Mouse (Mus musculus) layer of hippocampus, adult 2 months (tissue): ENCODE measurements at regions not wholly inside any gene's neighbourhood (a gene's known extent, or its start where the extent isn't known, plus 50 kb on each side); places are given as distances from the start of the nearest gene placed in this dataset.
"Not testable (repeated sequence)": the region's sequence is repeated elsewhere in the genome, so short reads cannot be mapped to it uniquely, and the experiment has no call there.

Source experiments
- DNase-seq, 2 experiments: peaks; one replicate each; pipeline ENCODE4 v3.0.0; 2022; ENCODE audit warnings: low spot score in 2 of 2
- H3K27ac ChIP-seq: fragments of 200-600 bp; 2 replicates; pipeline ENCODE4 v1.8.1; 2022
- H3K4me3 ChIP-seq: fragments of 200-600 bp; 2 replicates; pipeline ENCODE4 v1.8.1; 2022; ENCODE audit warnings: mild to moderate bottlenecking
- CTCF ChIP-seq: fragments of 200-600 bp; conservative IDR thresholded peaks from 2 replicates; pipeline ENCODE4 v1.8.1; 2022; ENCODE audit warnings: antibody characterized with exemption, mild to moderate bottlenecking, moderate library complexity

DNA sequence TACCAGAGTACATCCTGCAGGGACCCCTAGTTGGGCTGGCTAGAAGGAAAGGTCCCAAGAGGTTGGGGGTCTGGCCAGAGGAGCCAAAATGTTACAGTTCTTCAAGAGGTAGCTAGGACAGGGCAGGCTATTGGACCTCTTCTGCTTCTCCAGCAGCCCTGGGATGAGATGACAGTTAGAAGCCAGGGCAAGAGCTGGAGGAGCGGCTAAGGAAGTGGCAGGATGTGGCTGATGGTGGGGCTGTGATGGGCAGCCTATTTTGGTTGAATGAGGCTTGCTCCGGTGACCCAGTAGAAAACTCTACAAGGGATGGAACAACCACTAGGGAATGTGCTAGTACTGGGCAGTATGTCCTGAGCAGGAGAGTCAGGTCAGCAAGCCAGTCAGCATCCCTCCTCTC, 82.8 kb downstream of the Ddx11 start:
- DNase-seq: no peak
- no peak for TF ChIP-seq CTCF
- Histone ChIP-seq H3K27ac (no peak overlapping the region), H3K4me3 (no peak overlapping the region)

DNA sequence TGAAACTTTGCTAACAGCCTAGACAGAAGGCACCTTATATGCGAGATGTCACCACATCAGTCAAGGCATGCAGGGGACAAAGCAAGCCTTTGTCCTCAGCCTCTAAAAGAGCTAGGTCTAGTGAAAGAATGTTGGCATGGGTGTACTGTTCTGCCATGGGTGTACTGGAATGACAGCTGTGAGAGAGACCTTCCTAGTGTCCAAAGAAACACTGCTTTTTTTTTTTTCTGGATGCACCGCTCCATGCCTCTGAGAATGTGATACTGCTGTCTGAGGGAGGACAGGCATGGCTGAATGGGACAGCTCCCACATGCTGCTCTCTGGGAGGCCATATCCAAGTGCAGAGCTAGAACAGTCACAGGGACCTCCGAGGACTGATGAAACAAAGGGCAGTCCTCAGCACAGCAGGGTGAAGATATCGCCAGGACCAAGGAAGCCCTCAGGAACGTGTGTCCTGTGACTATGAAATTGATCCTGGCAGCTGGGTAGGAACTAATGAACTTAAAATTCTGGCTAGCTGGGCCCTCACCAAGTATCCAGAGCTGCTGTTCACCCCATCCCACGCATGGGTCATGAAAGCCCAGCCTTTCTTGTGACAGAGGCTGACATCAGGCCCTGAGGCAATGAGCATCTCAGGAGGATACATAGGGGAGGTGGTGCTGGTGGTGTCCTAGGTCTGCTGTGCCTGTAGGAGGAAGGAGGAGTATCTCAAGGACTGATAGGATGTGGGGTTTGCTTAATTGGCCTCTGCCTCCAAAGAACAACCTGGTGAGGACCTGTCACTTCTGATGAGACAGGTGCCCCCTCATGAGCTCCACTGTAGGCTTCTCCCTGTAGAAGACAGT, 84.6 kb downstream of the Ddx11 start:
- not testable (repeated sequence) for DNase-seq, H3K4me3 ChIP-seq, H3K27ac ChIP-seq

DNA sequence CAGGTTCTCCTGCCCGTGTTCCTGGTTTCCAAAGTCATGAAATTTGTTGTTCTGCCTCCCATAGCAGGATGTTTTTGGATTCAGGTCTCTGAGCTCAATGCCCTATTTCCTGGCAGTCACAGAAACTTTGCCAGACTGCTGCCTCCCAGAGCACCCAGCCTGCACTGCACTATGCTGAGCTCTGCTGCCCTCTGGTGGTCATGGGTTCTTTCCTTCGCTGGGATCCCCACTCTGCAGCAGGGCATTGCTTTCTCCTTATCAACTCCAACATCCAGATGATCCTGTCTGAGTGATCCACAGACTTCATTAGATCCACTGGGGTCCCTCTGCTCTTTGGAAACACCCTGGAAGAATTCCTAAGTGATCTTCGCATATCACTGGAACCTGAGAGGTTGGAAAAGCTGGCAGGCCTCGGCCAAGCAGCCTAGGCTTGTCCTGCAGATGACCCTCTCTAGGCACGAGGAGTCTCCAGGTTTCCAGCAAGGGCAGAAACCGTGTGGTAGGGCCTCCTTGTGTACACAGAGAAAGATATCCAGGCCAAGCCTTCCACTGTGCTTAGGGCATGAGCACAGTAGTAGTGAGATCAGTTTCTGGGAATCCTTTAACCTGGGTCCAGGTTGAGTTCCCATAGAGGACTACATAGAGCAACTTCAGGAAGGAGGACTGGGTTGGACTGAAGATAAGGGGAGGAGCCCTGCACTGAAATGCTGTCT, 85.6 kb downstream of the Ddx11 start:
- peak; percentile 52; the same call in 1 of the 2 replicates for TF ChIP-seq CTCF
- not testable (repeated sequence) for H3K4me3 ChIP-seq

DNA sequence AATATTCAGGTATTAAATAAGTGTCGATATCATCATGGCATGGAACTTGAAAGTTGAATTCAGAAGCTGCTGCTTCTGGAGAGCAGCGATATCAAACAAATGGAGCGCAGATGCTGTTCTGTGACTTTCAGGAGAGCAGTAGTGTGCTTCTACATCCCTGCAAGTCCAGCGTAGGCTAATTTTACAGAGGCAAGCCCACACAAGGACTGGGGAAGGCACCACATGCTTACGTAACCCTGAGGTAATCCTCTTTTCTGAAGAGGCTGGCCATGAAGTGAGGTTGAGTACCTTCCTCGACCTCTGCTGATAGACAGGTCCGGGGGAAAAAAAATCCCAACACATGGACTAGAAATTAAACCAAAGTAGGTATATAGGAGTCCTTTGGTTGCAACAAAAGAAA, 88.2 kb downstream of the Ddx11 start:
- peak overlapping the region; percentile 65; the same call in 1 of the 2 replicates for H3K27ac ChIP-seq
- no peak for DNase-seq
- H3K4me3 ChIP-seq: no peak overlapping the region
- TF ChIP-seq CTCF: no peak

More for the DNA sequence above, 85.6 kb downstream of the Ddx11 start:
- H3K27ac ChIP-seq, DNase-seq: not testable (repeated sequence)

DNA sequence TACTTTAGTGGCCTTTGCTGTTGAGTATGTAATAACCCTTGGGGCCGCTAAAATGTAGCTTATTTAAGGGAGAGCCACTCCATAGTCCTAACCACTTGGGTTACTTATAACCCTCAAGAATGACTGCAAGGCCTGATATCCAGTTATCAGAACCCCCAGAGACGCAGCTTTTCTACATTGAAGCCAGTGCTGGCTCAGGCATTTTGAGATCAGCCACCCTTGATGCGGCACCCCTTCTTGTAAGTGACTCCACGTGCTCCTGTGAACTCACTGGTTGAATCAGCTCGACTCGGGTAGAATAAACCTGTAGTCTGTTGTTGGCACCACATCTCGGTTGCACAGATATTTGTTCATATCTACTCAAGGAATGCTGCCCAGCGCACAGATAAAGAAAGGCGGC, 89.3 kb downstream of the Ddx11 start:
- no peak for DNase-seq
- no peak overlapping the region for H3K27ac ChIP-seq
- TF ChIP-seq CTCF: no peak
- no peak overlapping the region for H3K4me3 ChIP-seq

DNA sequence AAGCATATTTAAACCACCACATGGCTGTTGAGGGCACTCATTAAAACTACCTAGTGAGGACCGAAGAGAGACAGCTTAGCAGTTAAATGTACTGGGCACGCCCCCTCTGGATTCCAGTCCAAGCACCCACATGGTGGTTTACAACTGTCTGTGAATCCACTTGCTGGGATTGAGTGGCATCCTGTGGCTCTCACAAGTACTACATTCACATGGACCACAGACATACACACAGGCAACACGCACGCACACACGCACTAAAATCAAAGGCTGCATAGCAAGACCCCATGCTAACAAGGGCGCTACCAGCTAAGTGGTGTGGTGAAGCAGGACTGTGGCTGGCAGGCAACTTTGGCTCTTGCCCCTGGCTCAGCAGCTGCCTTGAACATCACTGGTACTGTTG, 95.0 kb downstream of the Ddx11 start:
- Histone ChIP-seq H3K27ac (no peak overlapping the region), H3K4me3 (no peak overlapping the region)
- no peak for TF ChIP-seq CTCF
- DNase-seq: no peak

DNA sequence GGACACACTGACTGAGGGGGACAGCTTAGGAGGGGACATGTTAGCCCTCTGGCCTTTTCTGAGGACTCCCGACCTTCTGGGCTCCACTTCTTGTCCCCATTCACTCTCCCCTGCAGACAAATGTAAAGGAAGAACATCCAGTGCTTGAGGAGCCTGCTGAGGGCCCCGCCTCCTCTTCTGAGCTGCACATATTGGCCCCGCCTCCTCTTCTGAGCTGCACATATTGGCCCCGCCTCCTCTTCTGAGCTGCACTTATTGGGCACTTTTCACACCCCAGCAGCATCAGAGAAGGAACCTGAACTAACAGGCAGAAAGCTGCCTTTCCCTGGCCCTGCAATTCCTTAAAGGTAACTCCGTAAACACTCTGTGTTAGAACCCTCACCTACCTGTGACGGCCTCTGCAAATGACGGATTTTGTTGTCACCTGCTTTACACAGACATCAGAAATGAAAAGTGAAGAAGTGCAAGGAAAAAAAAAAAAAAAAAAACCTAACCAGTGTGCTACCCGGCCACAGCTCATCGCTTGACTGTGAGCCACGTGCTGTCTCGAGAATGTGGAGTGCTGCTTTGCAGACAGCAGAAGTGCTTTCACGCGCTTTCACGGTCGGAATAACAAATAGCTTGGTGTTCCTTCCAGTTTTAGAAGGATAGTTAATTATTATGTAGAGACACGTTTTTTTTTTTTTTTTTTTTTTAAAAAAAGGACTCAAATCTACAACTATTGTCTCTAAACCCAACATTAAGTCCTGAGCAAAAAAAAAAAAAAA, 96.5 kb downstream of the Ddx11 start:
- Histone ChIP-seq H3K27ac (no peak overlapping the region), H3K4me3 (no peak overlapping the region)
- TF ChIP-seq CTCF: no peak
- no peak for DNase-seq

DNA sequence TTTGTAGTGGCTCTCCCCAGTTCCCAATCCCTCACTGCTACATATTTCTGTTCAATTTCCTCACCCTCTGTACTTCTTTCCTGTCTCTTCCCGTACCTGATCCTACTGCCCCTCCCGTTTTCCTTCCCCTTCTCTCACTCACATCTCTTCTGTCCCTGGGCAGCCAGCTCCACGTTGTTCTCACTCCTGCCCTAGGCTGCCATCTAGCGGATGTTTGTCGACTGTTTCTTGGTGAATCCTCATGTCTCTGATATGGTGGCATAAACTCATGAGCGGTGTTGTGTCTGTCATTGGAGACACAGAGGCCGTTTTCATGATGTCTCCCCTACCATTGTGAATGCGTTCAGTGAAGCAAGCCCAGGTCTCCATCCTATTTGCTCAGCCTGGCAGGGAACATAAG, 97.9 kb downstream of the Ddx11 start:
- TF ChIP-seq CTCF: peak; percentile 87
- Histone ChIP-seq H3K4me3 (no peak overlapping the region), H3K27ac (no peak overlapping the region)
- DNase-seq: peak; percentile 63 to 81

DNA sequence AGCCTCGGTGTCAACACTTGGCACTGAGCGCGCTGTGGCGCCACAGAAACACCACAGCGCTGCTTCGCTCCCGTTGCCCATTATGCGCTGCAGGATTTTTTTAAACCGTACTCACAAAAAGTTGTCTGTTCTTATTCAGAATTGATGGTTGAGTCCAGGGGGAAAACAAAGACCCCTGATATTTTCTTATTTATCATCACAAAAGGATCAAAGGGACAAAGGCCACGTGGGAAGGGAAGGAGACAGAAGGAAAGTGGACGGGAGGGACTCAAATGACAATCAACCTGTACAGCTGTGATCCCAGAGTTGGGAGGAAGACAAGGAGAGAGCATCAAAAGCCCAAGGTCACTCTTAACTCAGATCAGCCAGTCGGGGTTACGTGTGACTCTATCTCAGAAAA, 100.4 kb downstream of the Ddx11 start:
- TF ChIP-seq CTCF: no peak

DNA sequence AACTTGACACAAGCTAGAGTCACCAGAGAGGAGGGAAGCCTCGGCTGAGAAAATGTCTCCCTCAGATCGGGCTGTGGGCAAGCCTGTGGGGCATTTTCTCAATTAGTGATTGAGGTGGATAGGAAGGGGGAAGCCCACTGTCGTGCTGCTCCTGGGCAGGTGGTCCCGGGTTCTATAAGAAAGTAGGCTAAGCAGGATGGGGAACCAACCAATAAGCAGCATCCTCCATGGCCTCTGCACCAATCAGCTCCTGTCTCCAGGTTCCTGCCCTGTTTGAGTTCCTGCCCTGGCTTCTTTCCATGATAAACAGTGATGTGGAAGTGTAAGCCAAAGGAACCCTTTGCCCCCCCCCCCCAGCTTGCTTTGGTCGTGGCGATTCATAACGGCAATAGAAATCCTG, 100.9 kb downstream of the Ddx11 start:
- no peak overlapping the region for H3K4me3 ChIP-seq
- no peak overlapping the region for H3K27ac ChIP-seq
- DNase-seq: no peak
- no peak for TF ChIP-seq CTCF

More for the DNA sequence above, 100.4 kb downstream of the Ddx11 start:
- Histone ChIP-seq H3K4me3 (no peak overlapping the region), H3K27ac (no peak overlapping the region)
- no peak for DNase-seq

DNA sequence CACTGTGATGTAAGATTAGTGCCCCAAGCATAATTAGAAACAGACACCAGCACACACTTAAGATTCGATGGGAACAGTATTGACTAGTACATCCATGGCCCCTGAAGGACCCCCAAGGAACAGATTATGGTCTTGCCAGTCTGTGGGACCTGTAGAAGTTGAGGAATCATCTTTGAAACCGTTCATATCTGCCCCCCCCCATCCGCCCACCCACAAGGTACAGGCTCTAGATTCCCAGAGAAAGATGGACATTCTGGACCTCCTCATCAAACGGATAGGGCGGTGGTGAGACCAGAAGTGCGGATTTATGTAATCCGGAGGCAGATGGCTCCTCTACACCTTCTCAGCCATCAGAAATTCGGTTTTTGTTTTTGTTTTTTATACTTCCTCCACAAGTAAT, 109.1 kb downstream of the Ddx11 start:
- no peak overlapping the region; the same call in 1 of the 2 replicates for H3K27ac ChIP-seq
- no peak for DNase-seq
- TF ChIP-seq CTCF: no peak
- no peak overlapping the region for H3K4me3 ChIP-seq

DNA sequence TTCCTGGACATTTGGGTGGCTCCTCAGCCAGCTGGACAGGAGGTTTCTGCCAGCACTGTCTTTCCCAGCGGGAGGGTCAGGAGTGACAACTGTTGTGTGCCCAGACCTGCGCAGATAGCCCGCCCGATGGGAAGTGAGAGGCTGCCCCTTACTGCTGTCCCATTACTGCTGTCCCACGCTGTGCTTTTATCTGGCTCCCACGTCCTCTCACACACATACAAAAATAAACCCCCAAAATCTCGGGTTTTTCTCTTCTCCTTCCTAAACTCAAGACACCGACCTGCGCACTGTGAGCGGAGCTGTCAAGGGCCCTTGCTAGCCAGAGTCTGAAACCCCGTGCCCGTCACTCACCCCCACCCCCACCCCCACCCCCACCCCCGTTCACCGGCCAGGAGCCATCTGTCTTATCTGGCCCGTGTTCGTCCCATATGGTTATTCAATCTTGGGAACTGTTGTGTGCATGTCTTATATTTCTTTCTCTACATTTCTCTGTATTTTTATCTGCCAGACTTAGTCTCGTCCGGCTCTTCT, 109.6 kb downstream of the Ddx11 start:
- Histone ChIP-seq H3K27ac (no peak overlapping the region; the same call in 1 of the 2 replicates), H3K4me3 (peak overlapping the region; percentile 18; the same call in 1 of the 2 replicates)
- no peak for TF ChIP-seq CTCF
- no peak for DNase-seq

DNA sequence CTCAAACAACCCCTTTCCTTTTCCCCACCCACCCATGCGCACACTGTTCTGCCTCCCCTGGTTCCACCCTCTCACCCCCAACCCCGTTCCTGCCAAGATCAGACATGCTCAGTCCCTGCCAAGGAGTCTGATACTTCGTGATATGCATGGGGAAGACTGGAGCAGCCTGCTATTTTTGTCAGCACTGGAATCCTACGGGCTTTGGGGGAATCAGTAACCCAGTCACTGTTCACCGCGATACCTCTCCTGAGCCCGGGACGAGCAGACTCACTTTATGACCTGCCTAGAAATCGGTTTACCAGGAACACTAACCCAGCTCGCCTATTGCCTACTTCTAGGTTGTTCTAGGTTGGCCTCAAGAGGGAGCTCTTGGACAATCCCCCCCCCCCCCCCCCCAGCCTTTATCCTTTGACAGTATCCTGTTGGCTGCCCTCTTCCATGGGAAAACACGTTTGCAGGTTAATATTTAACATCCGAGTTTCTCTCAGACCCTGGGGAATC, 110.2 kb downstream of the Ddx11 start:
- Histone ChIP-seq H3K4me3 (peak overlapping the region; percentile 18; the same call in 1 of the 2 replicates), H3K27ac (no peak overlapping the region; the same call in 1 of the 2 replicates)
- TF ChIP-seq CTCF: peak; percentile 69
- DNase-seq: no peak
